Mouse (Mus musculus) embryonic stem cell, embryonic (primary cell): ENCODE data around the gene Atg4c.

Source experiments
- CTCF ChIA-PET, 4 experiments: fragments of 300-600 bp in 2 of 4; fragments of 350-600 bp in 2 of 4; sonication (Branson Sonifier 250); formaldehyde crosslinking; loops; one replicate each; lab custom pipeline; 2022; ENCODE audit warnings: inconsistent platforms in 2 of 4; lab: Charles Lee
- POLR2A ChIA-PET, 4 experiments: fragments of 300-600 bp in 2 of 4; fragments of 350-600 bp in 2 of 4; sonication (Branson Sonifier 250); formaldehyde crosslinking; loops; one replicate each; lab custom pipeline; 2022; ENCODE audit warnings: antibody characterized with exemption in 4 of 4, inconsistent platforms in 1 of 4; lab: Charles Lee

The Atg4c gene

DNA sequence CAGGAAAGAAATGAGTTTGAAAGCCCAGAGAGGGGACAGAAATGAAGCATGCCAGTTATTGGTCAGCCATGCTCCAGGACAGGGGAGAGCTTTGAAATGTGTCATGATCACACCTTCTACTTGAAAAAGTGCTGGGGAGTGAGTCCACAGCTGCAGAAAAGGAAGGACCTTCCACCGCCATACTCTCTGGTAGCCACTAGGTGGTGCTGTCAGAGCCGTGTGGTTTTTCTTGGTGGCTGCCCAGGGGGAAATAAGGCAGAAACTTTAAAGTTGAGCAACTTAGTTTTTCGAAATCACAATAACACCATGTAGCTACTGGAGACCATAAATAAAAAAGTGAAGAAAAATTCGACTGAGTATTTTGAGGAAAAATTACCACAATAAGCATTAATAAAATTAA is 104.9 kb downstream of the Atg4c start:
- POLR2A ChIA-PET: interaction anchor here in 1 of 4 experiments (0.9 kb wide), 1 partner anchor 23 kb away, joined by 3 read pairs; no protein-coding TSS in a partner anchor
- CTCF ChIA-PET: interaction anchor here (0.5 to 1.5 kb wide), 13 partner anchors 11 to 1109 kb away, joined by 3 to 5 read pairs (median 3); no protein-coding TSS in a partner anchor

GRCm38 (mm10) chr4:99304793-99305192 is 111.1 kb downstream of the Atg4c start:
- ChIA-PET CTCF (interaction anchor here in 1 of 4 experiments (0.6 kb wide), 1 partner anchor 63 kb away, joined by 4 read pairs; no protein-coding TSS in a partner anchor), POLR2A (no interaction called here)
